Mouse (Mus musculus): ENCODE results near the gene Ppp2r3d. TPM values are rescaled to one million over a fixed set of nuclear protein-coding genes. Genes with fewer than 3 reads are reported as not detected.

Gene Ppp2r3d
- polyA plus RNA-seq, 1 experiment from 2014 or later, result 60.1 TPM

DNA sequence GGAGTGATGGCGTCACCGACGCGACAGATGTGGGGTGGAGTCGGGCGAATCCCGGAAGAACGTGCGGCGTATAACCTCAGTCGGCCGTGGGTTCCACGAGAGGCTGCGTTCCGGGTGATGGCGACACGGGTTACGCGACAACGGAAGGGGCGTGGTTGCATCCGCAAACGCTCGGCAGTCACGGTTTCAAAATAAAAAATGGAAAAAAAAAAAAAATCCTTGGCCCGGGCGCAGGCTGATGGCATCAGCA lies 52.5 kb downstream of the Ppp2r3d start:
- WGBS, result 1% methylated on average over 27 of the region's 27 CpGs
- Histone ChIP-seq H3K4me1 (ENCODE audit: control insufficient read depth, insufficient read depth, low read length) (no peaks in the 10 kb centered on the region), H3K36me3 (replicated peaks; ENCODE audit: control insufficient read depth, insufficient read depth, low read depth, low read length) (no peaks in the 10 kb centered on the region), H3K4me3 (ENCODE audit: low read depth, low read length) (peak overlapping the region; percentile 63), H3K27me3 (ENCODE audit: control insufficient read depth, insufficient read depth, low read length) (no peaks in the 10 kb centered on the region), H3K9me3 (replicated peaks; ENCODE audit: control insufficient read depth, low read length) (no peaks in the 10 kb centered on the region), H3K27ac (replicated peaks; ENCODE audit: low read depth, low read length) (peak overlapping the region; percentile 85), H3K9ac (replicated peaks; ENCODE audit: low read length) (peak overlapping the region; percentile 69), H3K4me2 (ENCODE audit: low read depth, low read length) (peak overlapping the region; percentile 51)
- ATAC-seq (replicated peaks; ENCODE audit: insufficient number of reproducible peaks, low FRiP score, low TSS enrichment, low read depth) (peak; percentile 14; the same call in 1 of the 2 replicates), DNase-seq (ENCODE audit: low spot score) (no peak)

DNA sequence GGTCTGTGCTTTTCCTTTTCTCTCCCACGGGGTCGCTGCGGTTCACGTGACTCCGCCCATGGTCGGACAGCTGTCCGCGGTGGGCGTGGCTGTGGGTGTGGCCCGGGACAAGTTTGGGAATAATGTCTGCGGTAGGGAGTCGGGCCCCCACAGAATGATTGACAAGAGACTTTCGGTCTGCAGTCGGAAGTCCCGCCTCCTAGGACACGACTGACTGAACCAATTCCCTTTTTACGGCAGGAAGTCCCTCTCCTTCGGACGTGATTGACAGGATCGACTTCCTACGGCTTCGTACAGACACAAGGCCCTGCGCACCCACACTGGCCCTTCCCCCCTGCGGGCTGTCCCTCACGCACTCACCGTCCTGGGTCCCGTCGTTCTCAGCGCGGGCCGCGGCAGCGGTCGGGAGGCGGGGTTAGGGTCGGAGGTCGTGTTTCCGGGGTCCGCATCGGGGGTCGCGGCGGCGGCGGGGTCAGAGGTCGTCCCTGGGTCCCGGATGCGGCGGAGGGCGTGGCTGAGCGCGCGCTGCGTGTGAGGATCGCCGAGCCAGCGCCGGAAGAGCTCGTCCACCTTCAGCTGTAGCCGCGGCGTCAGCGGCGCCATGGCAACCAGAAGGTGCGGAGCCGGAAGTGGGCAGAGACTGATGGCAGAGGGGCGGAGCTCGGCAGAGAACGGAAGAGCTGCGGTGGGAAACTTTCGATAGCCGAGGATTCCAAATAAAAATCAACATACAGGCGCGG lies 53.0 kb downstream of the Ppp2r3d start:
- no peaks in the 10 kb centered on the region for H3K4me1 ChIP-seq (ENCODE audit: control insufficient read depth, insufficient read depth, low read length)
- H3K4me2 ChIP-seq (ENCODE audit: low read depth, low read length), result peak overlapping the region; percentile 51
- H3K27ac ChIP-seq (replicated peaks; ENCODE audit: low read depth, low read length), result peak overlapping the region; percentile 85
- H3K9ac ChIP-seq (replicated peaks; ENCODE audit: low read length), result peak overlapping the region; percentile 69
- no peaks in the 10 kb centered on the region for H3K36me3 ChIP-seq (replicated peaks; ENCODE audit: control insufficient read depth, insufficient read depth, low read depth, low read length)
- under 1% methylated on average over 74 of the region's 74 CpGs for WGBS
- H3K27me3 ChIP-seq (ENCODE audit: control insufficient read depth, insufficient read depth, low read length), result no peaks in the 10 kb centered on the region
- H3K9me3 ChIP-seq (replicated peaks; ENCODE audit: control insufficient read depth, low read length), result no peaks in the 10 kb centered on the region
- DNase-seq (ENCODE audit: low spot score) (peak; percentile 96), ATAC-seq (replicated peaks; ENCODE audit: insufficient number of reproducible peaks, low FRiP score, low TSS enrichment, low read depth) (peak; percentile 75)
- peak overlapping the region; percentile 63 for H3K4me3 ChIP-seq (ENCODE audit: low read depth, low read length)

GRCm38 (mm10) chr9:124422900-124423551 lies 53.7 kb downstream of the Ppp2r3d start:
- Histone ChIP-seq H3K36me3 (replicated peaks; ENCODE audit: control insufficient read depth, insufficient read depth, low read depth, low read length) (no peaks in the 10 kb centered on the region), H3K9ac (replicated peaks; ENCODE audit: low read length) (peak overlapping the region; percentile 26), H3K4me2 (ENCODE audit: low read depth, low read length) (peak overlapping the region; percentile 49), H3K27me3 (ENCODE audit: control insufficient read depth, insufficient read depth, low read length) (no peaks in the 10 kb centered on the region), H3K9me3 (replicated peaks; ENCODE audit: control insufficient read depth, low read length) (no peaks in the 10 kb centered on the region), H3K4me3 (ENCODE audit: low read depth, low read length) (peak overlapping the region; percentile 63), H3K4me1 (ENCODE audit: control insufficient read depth, insufficient read depth, low read length) (no peaks in the 10 kb centered on the region), H3K27ac (replicated peaks; ENCODE audit: low read depth, low read length) (peak overlapping the region; percentile 85)
- under 1% methylated on average over 59 of the region's 59 CpGs for WGBS
- ATAC-seq (replicated peaks; ENCODE audit: insufficient number of reproducible peaks, low FRiP score, low TSS enrichment, low read depth) (peak; percentile 83), DNase-seq (ENCODE audit: low spot score) (peak; percentile 93)

- H3K9ac ChIP-seq (replicated peaks; ENCODE audit: low read length), result no peak overlapping the region
- WGBS, result 7% methylated on average over 23 of the region's 25 CpGs
These were observed 54.3 kb downstream of the Ppp2r3d start for GRCm38 (mm10) chr9:124422427-124422826.

GRCm38 (mm10) chr9:124412921-124413320 lies 63.8 kb downstream of the Ppp2r3d start:
- Histone ChIP-seq H3K27ac (replicated peaks; ENCODE audit: low read depth, low read length) (no peak overlapping the region), H3K9me3 (replicated peaks; ENCODE audit: control insufficient read depth, low read length) (no peaks in the 10 kb centered on the region), H3K27me3 (ENCODE audit: control insufficient read depth, insufficient read depth, low read length) (no peaks in the 10 kb centered on the region), H3K36me3 (replicated peaks; ENCODE audit: control insufficient read depth, insufficient read depth, low read depth, low read length) (no peaks in the 10 kb centered on the region), H3K4me2 (ENCODE audit: low read depth, low read length) (no peak overlapping the region), H3K4me3 (ENCODE audit: low read depth, low read length) (no peak overlapping the region), H3K9ac (replicated peaks; ENCODE audit: low read length) (no peak overlapping the region), H3K4me1 (ENCODE audit: control insufficient read depth, insufficient read depth, low read length) (no peaks in the 10 kb centered on the region)
- ATAC-seq (replicated peaks; ENCODE audit: insufficient number of reproducible peaks, low FRiP score, low TSS enrichment, low read depth), result no peak
- no peak for DNase-seq (ENCODE audit: low spot score)

More at GRCm38 (mm10) chr9:124422427-124422826, 54.3 kb downstream of the Ppp2r3d start:
- ATAC-seq (replicated peaks; ENCODE audit: insufficient number of reproducible peaks, low FRiP score, low TSS enrichment, low read depth) (no peak), DNase-seq (ENCODE audit: low spot score) (no peak)
- Histone ChIP-seq H3K4me2 (ENCODE audit: low read depth, low read length) (peak overlapping the region; percentile 49), H3K27me3 (ENCODE audit: control insufficient read depth, insufficient read depth, low read length) (no peaks in the 10 kb centered on the region), H3K36me3 (replicated peaks; ENCODE audit: control insufficient read depth, insufficient read depth, low read depth, low read length) (no peaks in the 10 kb centered on the region), H3K27ac (replicated peaks; ENCODE audit: low read depth, low read length) (no peak overlapping the region), H3K9me3 (replicated peaks; ENCODE audit: control insufficient read depth, low read length) (no peaks in the 10 kb centered on the region), H3K4me3 (ENCODE audit: low read depth, low read length) (peak overlapping the region; percentile 63), H3K4me1 (ENCODE audit: control insufficient read depth, insufficient read depth, low read length) (no peaks in the 10 kb centered on the region)

GRCm38 (mm10) chr9:124411553-124411952 lies 65.1 kb downstream of the Ppp2r3d start:
- Histone ChIP-seq H3K9ac (replicated peaks; ENCODE audit: low read length) (no peak overlapping the region), H3K27me3 (ENCODE audit: control insufficient read depth, insufficient read depth, low read length) (no peaks in the 10 kb centered on the region), H3K4me2 (ENCODE audit: low read depth, low read length) (no peak overlapping the region), H3K9me3 (replicated peaks; ENCODE audit: control insufficient read depth, low read length) (no peaks in the 10 kb centered on the region), H3K27ac (replicated peaks; ENCODE audit: low read depth, low read length) (no peak overlapping the region), H3K4me1 (ENCODE audit: control insufficient read depth, insufficient read depth, low read length) (no peaks in the 10 kb centered on the region), H3K36me3 (replicated peaks; ENCODE audit: control insufficient read depth, insufficient read depth, low read depth, low read length) (no peaks in the 10 kb centered on the region), H3K4me3 (ENCODE audit: low read depth, low read length) (no peak overlapping the region)
- DNase-seq (ENCODE audit: low spot score) (no peak), ATAC-seq (replicated peaks; ENCODE audit: insufficient number of reproducible peaks, low FRiP score, low TSS enrichment, low read depth) (no peak)
- WGBS, result 57% methylated on average over 1 of the region's 1 CpGs

- no peak overlapping the region for H3K9ac ChIP-seq (replicated peaks; ENCODE audit: low read length)
- no peaks in the 10 kb centered on the region for H3K36me3 ChIP-seq (replicated peaks; ENCODE audit: control insufficient read depth, insufficient read depth, low read depth, low read length)
- H3K4me2 ChIP-seq (ENCODE audit: low read depth, low read length), result no peak overlapping the region
- H3K4me3 ChIP-seq (ENCODE audit: low read depth, low read length), result no peak overlapping the region
- 40% methylated on average over 1 of the region's 1 CpGs for WGBS
- no peak for DNase-seq (ENCODE audit: low spot score)
- no peaks in the 10 kb centered on the region for H3K9me3 ChIP-seq (replicated peaks; ENCODE audit: control insufficient read depth, low read length)
- no peaks in the 10 kb centered on the region for H3K27me3 ChIP-seq (ENCODE audit: control insufficient read depth, insufficient read depth, low read length)
- no peaks in the 10 kb centered on the region for H3K4me1 ChIP-seq (ENCODE audit: control insufficient read depth, insufficient read depth, low read length)
- H3K27ac ChIP-seq (replicated peaks; ENCODE audit: low read depth, low read length), result no peak overlapping the region
- ATAC-seq (replicated peaks; ENCODE audit: insufficient number of reproducible peaks, low FRiP score, low TSS enrichment, low read depth), result no peak
These were observed 68.1 kb downstream of the Ppp2r3d start for GRCm38 (mm10) chr9:124408564-124408963.
